Comparison of ENCODE assay signal across 7 mouse cellular contexts in genomic region chr11:22342242-22343207, GRCm38 (mm10). TPM values are rescaled to one million over a fixed set of nuclear protein-coding genes. Genes with fewer than 3 reads are reported as not detected.
DNase-seq lines count a peak whose midpoint lies in the region; ATAC-seq and TF ChIP-seq lines count a peak whose summit lies in the region.

Gene Ehbp1, minus strand, starts transcription at chr11:22342292.

- no peak for TF ChIP-seq EP300 in ES-Bruce4 (IDR thresholded peaks at IDR 0.05; ENCODE audit: insufficient read depth, low read depth, low read length)

- H3K4me3 ChIP-seq in ES-Bruce4 (ENCODE audit: low read depth, low read length): no peak within 1 kb of the TSS
- H3K4me3 ChIP-seq in neural tube, embryonic 12.5 days: no peak within 1 kb of the TSS

- CTCF ChIA-PET in Patski (lab: Charles Lee): interaction anchor here (0.7 to 1.0 kb wide), 2 partner anchors 11 to 15 kb away, joined by 3 to 5 read pairs; no protein-coding TSS in a partner anchor

- no peak for ATAC-seq in Patski
- ATAC-seq in neural tube, embryonic 12.5 days (ENCODE audit: low FRiP score, low read depth): no peak

- H3K4me1 ChIP-seq in ES-Bruce4 (ENCODE audit: control insufficient read depth, insufficient read depth, low read length): no peaks in the 10 kb centered on the region
- peaks cover 6% of the 10 kb centered on the region for H3K4me1 ChIP-seq in neural tube, embryonic 12.5 days

- intact Hi-C loops in gastrocnemius, postnatal 14 days (cut with DNase I; ENCODE audit: low total_unique reads): no loop called here

- in situ Hi-C loops in Patski (cut with MboI; ENCODE audit: low pct_unique_long_range_greater_than_20kb): no loop called here

- WGBS in neural tube, embryonic 12.5 days: 61% methylated on average over 2 of the region's 2 CpGs

- no peak within 1 kb of the TSS for H3K4me2 ChIP-seq in neural tube, embryonic 12.5 days (replicated peaks)

- no peak for TF ChIP-seq POLR2A in ES-Bruce4 (IDR thresholded peaks at IDR 0.05; ENCODE audit: insufficient read depth, low read length)

- H3K27ac ChIP-seq in ES-Bruce4 (ENCODE audit: insufficient read depth, low read length): peak within 1 kb of the TSS; percentile 30; the same call in 1 of the 2 replicates
- no peak within 1 kb of the TSS for H3K27ac ChIP-seq in neural tube, embryonic 12.5 days

- TF ChIP-seq CTCF in ES-Bruce4 (IDR thresholded peaks at IDR 0.05; ENCODE audit: low read depth, low read length) (no peak), Patski (IDR thresholded peaks at IDR 0.05) (no peak)

- H3K27me3 ChIP-seq in ES-Bruce4 (ENCODE audit: control insufficient read depth, insufficient read depth, low read length, poor library complexity, severe bottlenecking) (no peaks in the 10 kb centered on the region), Patski (no peaks in the 10 kb centered on the region)
- H3K27me3 ChIP-seq in neural tube, embryonic 12.5 days (replicated peaks): no peaks in the 10 kb centered on the region

- peaks cover 12% of the 10 kb centered on the region for H3K9me3 ChIP-seq in ES-Bruce4 (replicated peaks; ENCODE audit: control insufficient read depth, insufficient read depth, low read length, poor library complexity, severe bottlenecking)
- no peaks in the 10 kb centered on the region for H3K9me3 ChIP-seq in neural tube, embryonic 12.5 days

- no peaks in the 10 kb centered on the region for H3K36me3 ChIP-seq in ES-Bruce4 (ENCODE audit: control insufficient read depth, insufficient read depth, low read length, poor library complexity, severe bottlenecking)
- no peaks in the 10 kb centered on the region for H3K36me3 ChIP-seq in neural tube, embryonic 12.5 days

- POLR2A ChIA-PET in Patski (lab: Charles Lee): no interaction called here

- DNase-seq in Patski (ENCODE audit: low read depth, low spot score): no peak
- DNase-seq in gastrocnemius, postnatal 14 days: no peak
- DNase-seq in layer of hippocampus, postnatal 10 days (ENCODE audit: low spot score in 2 of 2): no peak
- DNase-seq in right cerebral cortex, postnatal 14 days: no peak
- DNase-seq in kidney, postnatal 25 days: no peak

- H3K9ac ChIP-seq in ES-Bruce4 (ENCODE audit: low read depth, poor library complexity, severe bottlenecking): no peak within 1 kb of the TSS
- H3K9ac ChIP-seq in neural tube, embryonic 12.5 days: no peak within 1 kb of the TSS

RNA-seq across cellular contexts. Expression of gene Ehbp1, which starts in this region (rescaled TPM):
- polyA plus RNA-seq in ES-Bruce4 (2011; ENCODE audit: insufficient read depth, insufficient read length, low read depth, missing spikeins): 24.0 and 29.1 TPM in 2 replicates
- 13.5 TPM for polyA plus RNA-seq in Patski (2021)
- total RNA-seq in gastrocnemius, postnatal 14 days (2021): 10 to 100 TPM; 14.0 to 15.6 TPM
- 10 to 100 TPM; 60.8 to 66.3 TPM for total RNA-seq in layer of hippocampus, postnatal 10 days (2021)
- polyA plus RNA-seq in neural tube, embryonic 12.5 days (2016; fragmentation: Nextera tagmentation; extraction: Ambion mirVana): 16.1 and 17.9 TPM in 2 replicates
